Mouse (Mus musculus) C2C12 (cell line): ENCODE measurements around the gene Tbc1d2. TPM values are rescaled to one million over a fixed set of nuclear protein-coding genes. Genes with fewer than 3 reads are reported as not detected.

ENCODE experiments used
- H3K27me3 ChIP-seq: one replicate; pipeline ENCODE4 v1.6.1; 2011; ENCODE audit not compliant: control insufficient read depth, insufficient read depth, insufficient read length
- H3K36me3 ChIP-seq: one replicate; pipeline ENCODE4 v1.6.1; 2011; ENCODE audit not compliant: control insufficient read depth, insufficient read depth
- H3K4me3 ChIP-seq: one replicate; pipeline ENCODE4 v1.5.1; 2011; ENCODE audit warnings: mild to moderate bottlenecking, control low read depth; ENCODE audit not compliant: poor library complexity, insufficient read depth, severe bottlenecking
- H3K79me2 ChIP-seq: one replicate; pipeline ENCODE4 v1.6.1; 2011; ENCODE audit not compliant: control insufficient read depth, insufficient read depth
- H3K79me3 ChIP-seq: one replicate; pipeline ENCODE4 v1.6.1; 2011; ENCODE audit warnings: low read depth, control low read depth
- H3ac ChIP-seq: one replicate; pipeline ENCODE3; 2011; ENCODE audit warnings: low read depth; ENCODE audit not compliant: control insufficient read depth, insufficient read length
- CEBPB ChIP-seq: IDR thresholded peaks from one replicate; pipeline ENCODE4 v1.6.1; 2011; ENCODE audit warnings: low read depth, mild to moderate bottlenecking, control low read depth, moderate library complexity
- CTCF ChIP-seq: IDR thresholded peaks from one replicate; pipeline ENCODE4 v1.5.1; 2011; ENCODE audit not compliant: control insufficient read depth, insufficient read depth, insufficient read length
- FOSL1 ChIP-seq: IDR thresholded peaks from one replicate; pipeline ENCODE4 v1.8.0; 2011; ENCODE audit warnings: mild to moderate bottlenecking, low read length; ENCODE audit not compliant: poor library complexity, insufficient read depth, severe bottlenecking
- MAX ChIP-seq: IDR thresholded peaks from one replicate; pipeline ENCODE4 v1.6.1; 2011; ENCODE audit warnings: mild to moderate bottlenecking, control low read depth
- MYOD1 ChIP-seq: IDR thresholded peaks from one replicate; pipeline ENCODE4 v1.6.1; 2011; ENCODE audit warnings: low read depth; ENCODE audit not compliant: control insufficient read depth, insufficient read length
- MYOG ChIP-seq: IDR thresholded peaks from one replicate; pipeline ENCODE4 v1.6.1; 2011; ENCODE audit not compliant: control insufficient read depth, insufficient read length; ENCODE audit errors: extremely low read depth
- USF1 ChIP-seq: IDR thresholded peaks from one replicate; pipeline ENCODE4 v1.6.1; 2011; ENCODE audit warnings: low read depth, mild to moderate bottlenecking, control low read depth, moderate library complexity
- polyA plus RNA-seq: library from polyadenylated mRNA; unstranded; fragments of >200 nt; fragmentation: generic; extraction: Trizol; gene quantifications from one replicate; pipeline ENCODE4 v1.2.1, GENCODE M21; 2012; ENCODE audit warnings: missing spikeins

Gene Tbc1d2
- polyA plus RNA-seq, 1 experiment = 0.77 TPM

DNA sequence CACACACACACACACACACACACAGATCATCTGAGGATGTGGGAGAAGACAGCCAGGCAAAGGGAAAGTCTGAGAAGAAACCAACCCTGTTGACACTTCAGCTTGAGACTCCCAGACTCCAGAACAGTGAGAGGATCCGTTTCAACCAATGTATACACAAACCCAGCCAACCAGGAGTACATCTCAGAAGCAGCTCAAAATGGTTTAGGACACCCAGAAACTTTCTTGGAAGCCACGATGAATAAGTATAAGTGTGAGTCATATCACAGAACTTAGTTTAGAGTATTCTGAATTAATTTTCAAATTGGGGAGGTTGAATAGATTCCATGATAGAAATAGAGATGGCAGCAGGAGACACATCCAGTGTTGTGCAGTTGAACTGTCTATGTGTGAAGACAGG, 5.9 kb upstream of the Tbc1d2 start:
- Histone ChIP-seq H3K79me3 (no peaks in the 10 kb centered on the region), H3K4me3 (no peak overlapping the region), H3K27me3 (peaks cover 14% of the 10 kb centered on the region), H3K36me3 (no peaks in the 10 kb centered on the region), H3K79me2 (no peaks in the 10 kb centered on the region), H3ac (no peak overlapping the region)
- no peak for TF ChIP-seq FOSL1
- no peak for TF ChIP-seq USF1
- TF ChIP-seq MYOG = no peak
- no peak for TF ChIP-seq MAX
- no peak for TF ChIP-seq CTCF
- TF ChIP-seq MYOD1 = no peak
- TF ChIP-seq CEBPB = no peak

DNA sequence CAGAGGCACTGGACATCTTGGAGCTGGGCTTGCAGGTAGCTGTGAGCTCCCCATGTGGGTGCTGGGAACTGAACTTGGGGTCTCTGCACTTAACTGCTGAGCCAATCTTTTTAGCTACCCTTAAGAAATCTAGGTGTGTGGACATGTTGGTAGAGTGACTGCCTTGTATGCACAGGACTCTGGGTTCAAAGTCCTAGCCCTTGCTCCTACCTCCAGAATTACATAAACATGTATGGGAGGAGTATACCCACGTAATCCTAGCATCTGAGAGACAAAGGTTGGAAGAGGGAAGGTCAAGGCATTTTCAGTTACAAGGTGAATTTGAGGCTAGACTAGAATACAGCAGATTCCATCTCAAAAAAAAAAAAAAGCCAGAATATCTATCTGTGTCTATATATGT, 5.3 kb upstream of the Tbc1d2 start:
- Histone ChIP-seq H3K79me3 (no peaks in the 10 kb centered on the region), H3K79me2 (no peaks in the 10 kb centered on the region), H3K27me3 (peaks cover 14% of the 10 kb centered on the region), H3K4me3 (no peak overlapping the region), H3ac (no peak overlapping the region), H3K36me3 (no peaks in the 10 kb centered on the region)
- TF ChIP-seq CEBPB (no peak), CTCF (no peak), FOSL1 (no peak), USF1 (no peak), MAX (no peak), MYOD1 (no peak), MYOG (no peak)

DNA sequence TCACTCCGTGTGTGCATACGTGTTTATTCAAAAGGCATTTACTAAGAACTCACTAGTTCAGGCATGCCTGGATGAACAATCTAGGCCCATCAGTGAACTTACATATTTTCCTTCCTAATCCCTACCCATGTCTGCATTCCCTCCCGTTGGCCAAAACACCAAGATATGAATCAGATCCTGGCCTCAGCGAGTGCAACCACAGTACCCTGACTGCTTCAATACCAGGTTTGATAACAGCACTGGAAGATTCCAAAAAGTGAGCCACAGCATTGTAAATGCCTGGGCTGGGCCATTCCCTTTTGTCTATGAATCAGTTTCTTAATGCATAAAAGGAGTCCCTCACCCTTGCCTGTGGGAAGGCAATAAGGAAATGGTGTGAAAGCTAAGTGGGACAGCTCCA, 848 bp downstream of the Tbc1d2 start:
- H3ac ChIP-seq = no peak overlapping the region
- peak overlapping the region; percentile 41 for H3K4me3 ChIP-seq
- H3K79me3 ChIP-seq = no peaks in the 10 kb centered on the region
- no peaks in the 10 kb centered on the region for H3K79me2 ChIP-seq
- H3K27me3 ChIP-seq = peaks cover 7% of the 10 kb centered on the region
- TF ChIP-seq FOSL1 = no peak
- TF ChIP-seq MAX = no peak
- no peak for TF ChIP-seq CEBPB
- no peak for TF ChIP-seq MYOG
- no peak for TF ChIP-seq USF1
- no peak for TF ChIP-seq CTCF
- TF ChIP-seq MYOD1 = no peak
- H3K36me3 ChIP-seq = no peaks in the 10 kb centered on the region

DNA sequence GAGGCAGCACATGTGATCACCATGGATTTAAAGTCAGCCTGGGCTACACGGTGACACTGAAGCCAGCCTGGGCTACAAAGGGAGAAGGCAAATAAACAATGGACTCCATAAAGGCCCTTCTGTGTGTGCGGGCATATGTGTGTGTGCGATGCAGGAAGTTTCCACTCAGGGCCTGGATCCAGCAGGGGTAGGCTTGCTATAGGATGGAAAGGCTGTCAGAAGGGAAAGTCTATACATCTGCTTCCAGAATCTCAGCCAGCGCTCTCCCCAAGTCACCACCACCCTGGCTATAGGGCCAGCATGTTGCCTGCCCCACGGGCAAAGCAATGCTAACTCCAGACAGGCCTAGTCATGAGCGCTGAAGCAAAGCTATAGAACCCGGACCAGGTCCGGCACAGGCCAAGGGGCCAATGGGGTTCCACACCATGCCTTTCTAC, 6.3 kb downstream of the Tbc1d2 start:
- no peak overlapping the region for H3ac ChIP-seq
- TF ChIP-seq CTCF = no peak
- TF ChIP-seq FOSL1 = no peak
- no peak for TF ChIP-seq MYOD1
- no peak for TF ChIP-seq USF1
- no peak for TF ChIP-seq CEBPB
- no peak for TF ChIP-seq MYOG
- TF ChIP-seq MAX = no peak

DNA sequence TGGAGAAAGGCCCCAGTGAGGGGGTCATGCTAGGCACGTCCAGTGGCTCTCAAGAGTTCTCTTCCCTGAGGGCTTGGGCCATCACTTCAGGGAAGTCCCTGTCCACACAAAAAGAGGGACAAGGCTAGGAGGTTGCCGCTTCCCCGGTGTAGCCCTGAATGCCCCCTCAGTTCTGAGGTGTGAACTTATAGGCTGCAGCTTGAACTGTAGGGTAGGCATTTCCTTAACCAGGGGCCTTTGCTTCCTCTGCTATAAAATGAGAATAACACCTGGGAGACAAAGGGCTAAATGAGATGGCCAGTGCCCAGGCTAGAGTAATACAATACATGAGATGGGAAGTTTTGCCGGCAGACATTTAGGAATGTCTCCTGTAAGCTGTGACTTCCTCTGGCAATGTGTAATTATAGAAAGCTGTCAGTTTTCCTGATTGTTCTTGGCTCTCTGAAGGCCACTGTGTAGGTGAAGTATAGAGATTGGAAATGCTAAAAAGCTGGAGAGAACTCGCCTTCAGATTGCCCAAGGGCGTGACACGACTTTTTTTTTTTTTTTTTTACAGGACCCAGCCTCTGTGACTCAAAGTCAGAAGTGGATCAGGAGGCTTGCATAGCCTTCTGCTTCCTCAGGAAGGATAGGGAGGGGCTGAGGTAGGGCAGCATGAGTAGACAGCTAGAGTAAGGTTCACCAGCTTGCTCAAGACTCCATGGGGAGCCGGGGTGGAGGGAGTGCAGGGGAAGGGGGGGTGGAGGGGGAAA, 6.9 kb downstream of the Tbc1d2 start:
- no peak overlapping the region for H3K4me3 ChIP-seq
- TF ChIP-seq MYOD1 (no peak), MYOG (no peak), USF1 (no peak), MAX (no peak), CEBPB (no peak), FOSL1 (no peak), CTCF (no peak)
- H3K27me3 ChIP-seq = no peaks in the 10 kb centered on the region
- H3K36me3 ChIP-seq = no peaks in the 10 kb centered on the region
- no peak overlapping the region for H3ac ChIP-seq
- no peaks in the 10 kb centered on the region for H3K79me2 ChIP-seq
- no peaks in the 10 kb centered on the region for H3K79me3 ChIP-seq

More for the DNA sequence above, 6.3 kb downstream of the Tbc1d2 start:
- Histone ChIP-seq H3K4me3 (no peak overlapping the region), H3K36me3 (no peaks in the 10 kb centered on the region), H3K27me3 (no peaks in the 10 kb centered on the region), H3K79me3 (no peaks in the 10 kb centered on the region), H3K79me2 (no peaks in the 10 kb centered on the region)
